Mouse (Mus musculus): ENCODE data around the gene Hhat. TPM values are rescaled to one million over a fixed set of nuclear protein-coding genes. Genes with fewer than 3 reads are reported as not detected.

The Hhat gene
- polyA plus RNA-seq, 1 experiment from 2014 or later = 3.6 TPM

- no peak for TF ChIP-seq CTCF (IDR thresholded peaks at IDR 0.05; ENCODE audit: low read depth)
- TF ChIP-seq EP300 (optimal IDR thresholded peaks at IDR 0.05) = no peak
- Histone ChIP-seq H3K9me3 (ENCODE audit: control insufficient read depth, low read length) (no peaks in the 10 kb centered on the region), H3K27ac (replicated peaks) (no peak overlapping the region), H3K4me1 (replicated peaks; ENCODE audit: control insufficient read depth, insufficient read depth) (0 out of 2 replicates have a peak, but pooled peaks cover 6% of the 10 kb centered on the region), H3K36me3 (ENCODE audit: control insufficient read depth, insufficient read depth, low read length) (no peaks in the 10 kb centered on the region), H3K27me3 (ENCODE audit: control insufficient read depth, insufficient read depth, low read length) (no peaks in the 10 kb centered on the region), H3K9ac (ENCODE audit: low read length) (no peak overlapping the region), H3K4me3 (ENCODE audit: low read depth, low read length) (no peak overlapping the region), H3K4me2 (replicated peaks; ENCODE audit: low read depth) (no peak overlapping the region)
- WGBS = 19% methylated on average over 16 of the region's 21 CpGs
- ATAC-seq (ENCODE audit: low FRiP score, low TSS enrichment) (no peak), DNase-seq (ENCODE audit: low spot score) (no peak)
These were observed 25.4 kb upstream of the Hhat start for GRCm38 (mm10) chr1:192796201-192797010.

GRCm38 (mm10) chr1:192794957-192795745 lies 24.1 kb upstream of the Hhat start:
- Histone ChIP-seq H3K36me3 (ENCODE audit: control insufficient read depth, insufficient read depth, low read length) (no peaks in the 10 kb centered on the region), H3K27ac (replicated peaks) (no peak overlapping the region), H3K27me3 (ENCODE audit: control insufficient read depth, insufficient read depth, low read length) (no peaks in the 10 kb centered on the region), H3K9me3 (ENCODE audit: control insufficient read depth, low read length) (no peaks in the 10 kb centered on the region), H3K4me3 (ENCODE audit: low read depth, low read length) (no peak overlapping the region), H3K9ac (ENCODE audit: low read length) (no peak overlapping the region), H3K4me2 (replicated peaks; ENCODE audit: low read depth) (no peak overlapping the region), H3K4me1 (replicated peaks; ENCODE audit: control insufficient read depth, insufficient read depth) (0 out of 2 replicates have a peak, but pooled peaks cover 6% of the 10 kb centered on the region)
- TF ChIP-seq EP300 (optimal IDR thresholded peaks at IDR 0.05) (no peak), CTCF (IDR thresholded peaks at IDR 0.05; ENCODE audit: low read depth) (peak; percentile 40)
- WGBS = 61% methylated on average over 9 of the region's 9 CpGs
- peak; percentile 73 for DNase-seq (ENCODE audit: low spot score)
- ATAC-seq (ENCODE audit: low FRiP score, low TSS enrichment) = peak; percentile 65

GRCm38 (mm10) chr1:192791897-192792361 lies 20.9 kb upstream of the Hhat start:
- H3K9ac ChIP-seq (ENCODE audit: low read length) = no peak overlapping the region
- no peak overlapping the region for H3K4me2 ChIP-seq (replicated peaks; ENCODE audit: low read depth)
- ATAC-seq (ENCODE audit: low FRiP score, low TSS enrichment) (no peak), DNase-seq (ENCODE audit: low spot score) (peak; percentile 48)
- H3K36me3 ChIP-seq (ENCODE audit: control insufficient read depth, insufficient read depth, low read length) = no peaks in the 10 kb centered on the region
- WGBS = 4% methylated on average over 7 of the region's 7 CpGs
- H3K4me3 ChIP-seq (ENCODE audit: low read depth, low read length) = no peak overlapping the region
- H3K9me3 ChIP-seq (ENCODE audit: control insufficient read depth, low read length) = no peaks in the 10 kb centered on the region
- H3K4me1 ChIP-seq (replicated peaks; ENCODE audit: control insufficient read depth, insufficient read depth) = 0 out of 2 replicates have a peak, but pooled peaks cover 4% of the 10 kb centered on the region
- no peaks in the 10 kb centered on the region for H3K27me3 ChIP-seq (ENCODE audit: control insufficient read depth, insufficient read depth, low read length)
- no peak for TF ChIP-seq EP300 (optimal IDR thresholded peaks at IDR 0.05)
- TF ChIP-seq CTCF (IDR thresholded peaks at IDR 0.05; ENCODE audit: low read depth) = no peak
- H3K27ac ChIP-seq (replicated peaks) = peak overlapping the region; percentile 64

- Histone ChIP-seq H3K9me3 (ENCODE audit: control insufficient read depth, low read length) (no peaks in the 10 kb centered on the region), H3K4me1 (replicated peaks; ENCODE audit: control insufficient read depth, insufficient read depth) (0 out of 2 replicates have a peak, but pooled peaks cover 6% of the 10 kb centered on the region), H3K27me3 (ENCODE audit: control insufficient read depth, insufficient read depth, low read length) (no peaks in the 10 kb centered on the region), H3K4me2 (replicated peaks; ENCODE audit: low read depth) (no peak overlapping the region), H3K36me3 (ENCODE audit: control insufficient read depth, insufficient read depth, low read length) (no peaks in the 10 kb centered on the region), H3K27ac (replicated peaks) (no peak overlapping the region), H3K9ac (ENCODE audit: low read length) (no peak overlapping the region), H3K4me3 (ENCODE audit: low read depth, low read length) (no peak overlapping the region)
- no peak for TF ChIP-seq EP300 (optimal IDR thresholded peaks at IDR 0.05)
- TF ChIP-seq CTCF (IDR thresholded peaks at IDR 0.05; ENCODE audit: low read depth) = peak; percentile 60
- no peak for ATAC-seq (ENCODE audit: low FRiP score, low TSS enrichment)
- no peak for DNase-seq (ENCODE audit: low spot score)
- 84% methylated on average over 4 of the region's 4 CpGs for whole genome bisulfite sequencing
These were observed 19.4 kb upstream of the Hhat start for GRCm38 (mm10) chr1:192790442-192790841.

- Histone ChIP-seq H3K4me2 (replicated peaks; ENCODE audit: low read depth) (no peak overlapping the region), H3K27me3 (ENCODE audit: control insufficient read depth, insufficient read depth, low read length) (no peaks in the 10 kb centered on the region), H3K9ac (ENCODE audit: low read length) (no peak overlapping the region), H3K36me3 (ENCODE audit: control insufficient read depth, insufficient read depth, low read length) (no peaks in the 10 kb centered on the region), H3K9me3 (ENCODE audit: control insufficient read depth, low read length) (no peaks in the 10 kb centered on the region), H3K27ac (replicated peaks) (0 out of 2 replicates have a peak overlapping the region, but pooled peaks have one; percentile 35), H3K4me3 (ENCODE audit: low read depth, low read length) (no peak overlapping the region), H3K4me1 (replicated peaks; ENCODE audit: control insufficient read depth, insufficient read depth) (0 out of 2 replicates have a peak, but pooled peaks cover 6% of the 10 kb centered on the region)
- WGBS = 56% methylated on average over 11 of the region's 11 CpGs
- TF ChIP-seq EP300 (optimal IDR thresholded peaks at IDR 0.05) (no peak), CTCF (IDR thresholded peaks at IDR 0.05; ENCODE audit: low read depth) (no peak)
- DNase-seq (ENCODE audit: low spot score) (no peak), ATAC-seq (ENCODE audit: low FRiP score, low TSS enrichment) (no peak)
These were observed 18.8 kb upstream of the Hhat start for GRCm38 (mm10) chr1:192789828-192790227.

Data from stomach, postnatal 0 days (tissue).